Mouse (Mus musculus): ENCODE results near the gene Pla2g4e.

GRCm38 (mm10) chr2:120169382-120169781 lies 75.8 kb downstream of the Pla2g4e start:
- TF ChIP-seq CTCF (IDR thresholded peaks at IDR 0.05) (peak; percentile 75), POLR2A (IDR thresholded peaks at IDR 0.05; ENCODE audit: insufficient read depth, low read depth, low read length) (no peak)

Data from heart, adult 2 months (tissue).